Mouse (Mus musculus) lung, postnatal 10 days (tissue): Measurements from ENCODE around the gene Casz1.

Source experiments
- DNase-seq: peaks from one replicate; pipeline ENCODE4 v3.0.0; 2021

Gene Casz1

DNA sequence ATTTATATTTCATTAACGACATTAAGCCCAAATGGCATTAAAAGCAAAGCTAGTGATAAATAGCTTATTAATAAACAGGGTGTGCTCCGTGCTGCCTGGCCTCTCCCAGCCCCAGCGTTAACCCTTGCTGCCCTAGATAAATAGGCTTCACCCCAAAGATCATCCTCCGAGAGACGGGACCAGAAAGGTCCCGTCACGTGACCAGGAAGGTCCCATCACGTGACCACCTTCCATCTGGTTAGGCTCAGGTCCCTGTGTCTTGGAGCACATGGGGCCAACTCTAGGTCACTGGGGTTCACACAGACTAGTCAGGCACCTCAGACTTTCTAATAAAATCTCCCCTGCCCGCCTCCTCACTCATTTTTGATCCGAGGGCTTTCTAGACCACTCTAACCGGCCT, 42.5 kb downstream of the Casz1 start:
- no peak for DNase-seq

DNA sequence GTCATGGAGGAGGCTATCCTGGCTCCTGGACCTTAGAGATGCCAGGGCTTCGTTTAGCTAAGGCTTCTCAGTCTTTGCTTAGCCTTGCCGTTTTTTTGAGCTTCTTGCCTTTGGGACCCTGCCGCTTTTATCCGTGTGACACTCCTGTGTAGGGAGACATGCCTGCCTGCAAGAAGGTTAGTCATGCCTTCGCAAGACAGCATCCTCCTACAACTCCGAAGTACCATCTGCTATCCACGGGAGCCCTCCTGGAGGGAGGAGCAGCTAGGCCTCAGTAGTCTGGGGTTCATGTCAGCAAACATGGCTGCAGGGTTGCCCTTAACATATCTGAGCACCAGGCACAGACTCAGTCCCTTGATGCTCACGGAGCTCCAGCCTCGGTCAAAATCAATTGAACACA, 43.4 kb downstream of the Casz1 start:
- DNase-seq, result no peak

DNA sequence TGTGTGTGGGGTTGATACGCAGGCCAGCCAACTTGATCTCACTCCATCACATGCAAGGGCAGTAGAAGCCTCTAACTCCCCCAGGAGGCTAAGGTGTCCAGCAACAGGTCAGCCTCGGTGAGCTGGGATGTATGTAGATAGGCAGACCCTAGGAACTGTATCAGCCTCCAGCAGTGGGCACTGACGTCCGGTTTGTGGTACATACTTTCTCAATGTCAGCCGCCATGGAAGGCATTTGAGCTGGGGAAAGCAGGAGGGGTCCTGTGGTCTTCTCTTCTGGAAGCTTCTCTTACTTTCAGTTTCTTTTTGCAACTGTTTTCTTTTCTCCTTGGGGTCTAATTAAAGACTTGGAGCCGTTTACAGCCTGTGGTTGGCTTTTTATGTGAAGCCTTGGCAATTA, 45.2 kb downstream of the Casz1 start:
- DNase-seq, result no peak

DNA sequence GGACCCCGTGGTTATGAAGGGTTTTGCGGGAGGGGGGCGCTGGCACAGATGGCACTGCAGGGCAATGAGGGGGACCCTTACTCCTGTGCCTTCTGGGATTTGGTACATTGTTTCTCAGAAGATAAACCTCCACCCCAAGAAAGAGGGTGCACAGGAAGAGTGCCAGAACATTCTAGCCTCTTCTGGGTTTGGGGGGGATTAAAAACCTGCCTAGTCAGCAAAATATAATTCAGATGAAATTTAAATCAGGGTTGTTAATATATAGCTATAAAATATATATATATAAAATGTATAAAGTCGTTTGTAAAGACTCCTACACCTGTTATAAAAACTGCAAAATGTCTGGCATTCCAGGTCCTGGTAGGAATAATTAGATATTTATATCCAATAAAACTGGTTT, 48.8 kb downstream of the Casz1 start:
- DNase-seq, result no peak

DNA sequence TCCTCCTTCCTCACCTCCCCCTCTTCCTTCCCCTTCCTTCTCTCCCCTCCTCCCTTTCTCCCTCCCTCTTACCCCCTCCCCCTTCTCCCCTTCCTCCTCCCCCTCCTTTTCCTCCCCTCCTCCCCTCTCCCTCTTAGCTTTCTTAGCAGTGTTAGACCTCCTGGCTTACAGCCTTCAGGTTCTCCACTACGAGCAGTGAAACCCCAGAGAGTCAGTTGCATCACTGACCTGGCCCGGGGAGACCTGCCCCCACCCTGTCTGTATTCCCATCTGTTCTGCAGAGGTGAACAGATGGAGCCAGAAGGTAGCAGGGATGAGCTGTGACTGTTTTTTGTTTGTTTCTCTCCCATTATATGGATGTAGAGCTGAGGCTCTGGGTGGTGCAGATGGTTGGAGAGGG, 49.9 kb downstream of the Casz1 start:
- no peak for DNase-seq

DNA sequence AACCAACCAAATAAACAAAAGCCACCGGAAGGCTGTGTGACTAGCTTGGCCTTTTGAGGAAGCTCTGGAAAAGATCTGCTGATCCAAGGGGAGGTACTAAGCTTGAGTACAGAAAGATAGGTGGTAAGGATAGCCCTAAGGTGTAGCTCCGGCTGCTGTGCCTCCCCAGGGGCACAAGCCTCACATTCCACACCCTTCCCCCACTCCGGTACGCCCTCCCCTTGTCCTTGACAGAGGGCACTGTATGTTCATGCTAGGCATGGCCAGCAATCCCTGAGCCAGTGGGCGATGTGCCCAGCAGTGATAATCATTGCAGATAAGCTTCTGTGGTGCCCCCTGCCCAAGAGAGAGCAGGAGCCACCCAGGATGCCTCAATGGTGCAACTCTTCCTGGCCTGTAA, 51.3 kb downstream of the Casz1 start:
- no peak for DNase-seq

DNA sequence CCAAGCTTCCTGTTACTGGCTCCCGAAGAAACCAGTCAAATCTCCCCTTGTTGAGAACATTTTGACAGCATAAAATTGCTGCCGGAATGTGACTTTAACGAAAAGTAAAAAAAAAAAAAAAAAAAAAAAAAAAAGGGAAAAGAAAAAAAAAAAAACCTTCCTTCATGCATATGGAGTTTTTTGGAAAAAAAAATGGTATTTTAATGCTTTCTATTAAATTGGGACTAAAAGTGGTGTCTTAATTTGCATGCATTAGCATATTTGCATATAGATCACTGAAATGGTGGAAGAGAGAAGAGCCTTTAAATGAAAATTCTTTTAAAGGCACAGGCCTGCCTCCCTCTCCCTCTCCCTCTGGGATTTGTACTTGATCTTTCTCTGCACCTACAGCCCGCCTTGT, 52.0 kb downstream of the Casz1 start:
- no peak for DNase-seq

DNA sequence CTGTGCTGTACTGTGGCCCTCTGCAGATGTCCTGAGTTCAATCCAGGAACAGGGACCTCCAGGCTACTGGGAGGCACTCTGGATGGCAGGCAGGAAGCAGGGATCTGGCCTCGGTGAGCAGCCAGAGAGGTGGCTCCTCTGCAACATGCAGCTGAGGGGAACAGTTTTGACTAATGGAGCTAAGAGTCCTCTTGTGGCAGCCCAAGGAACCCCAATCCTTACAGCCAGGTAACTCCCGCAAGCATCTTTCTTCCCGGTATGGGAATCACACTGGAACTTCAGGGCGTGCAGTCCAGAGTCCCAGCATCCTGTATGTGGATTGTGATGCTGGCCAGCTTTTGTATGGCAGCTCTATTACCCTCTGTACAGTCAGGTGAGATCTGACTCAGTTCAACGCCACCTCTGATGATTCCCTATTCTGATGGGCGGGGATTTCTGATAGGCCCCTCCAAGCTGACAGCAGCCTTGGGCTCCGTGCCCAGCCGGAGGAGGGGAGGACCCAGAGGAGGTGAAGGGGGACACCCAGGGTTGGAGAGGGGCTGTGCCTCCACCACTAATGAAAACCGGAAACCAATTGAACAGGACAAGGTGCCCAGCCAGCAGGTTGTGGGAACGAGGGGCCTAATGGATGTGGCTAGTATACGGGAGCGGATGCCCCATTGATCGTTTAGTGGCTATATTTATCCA, 53.3 kb downstream of the Casz1 start:
- no peak for DNase-seq

DNA sequence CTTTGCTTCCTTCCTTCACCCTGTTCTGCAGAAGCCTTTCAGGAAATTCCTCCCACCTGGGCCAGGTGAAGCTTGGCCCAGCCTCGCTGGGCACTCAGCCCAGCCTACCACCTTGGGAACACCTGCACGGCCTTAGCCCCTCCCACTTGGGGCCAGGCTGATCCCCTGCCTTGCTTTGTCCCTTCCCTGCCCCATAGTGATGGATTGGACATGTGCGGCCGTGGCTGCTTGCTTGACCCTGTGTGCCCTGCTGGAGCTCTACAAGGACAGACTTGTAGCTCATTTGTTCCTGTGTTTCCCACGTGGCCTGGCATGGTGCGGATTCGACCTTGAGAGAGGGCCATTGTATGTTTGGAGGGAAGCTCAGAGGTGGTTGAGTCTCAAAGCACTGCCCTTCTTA, 54.0 kb downstream of the Casz1 start:
- DNase-seq, result peak; percentile 33

DNA sequence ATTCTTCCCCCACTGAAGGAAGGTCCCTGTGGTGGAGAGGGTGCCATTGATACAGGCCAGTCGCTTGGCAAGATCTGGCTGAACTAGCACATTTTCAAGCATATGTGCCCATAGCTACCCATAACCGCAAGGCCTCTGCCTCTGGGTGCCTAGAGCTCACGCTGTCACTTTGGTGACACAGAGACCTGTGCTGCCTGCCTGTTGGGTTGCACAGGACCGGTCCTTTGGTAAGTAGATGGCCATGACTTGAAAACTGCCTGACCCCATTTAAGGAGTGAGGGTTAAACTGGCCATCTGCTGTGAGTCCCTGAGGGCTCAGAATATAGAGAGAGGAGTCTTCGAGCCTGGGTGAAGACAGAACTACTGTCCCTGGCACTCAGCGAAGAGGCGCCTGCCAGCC, 55.2 kb downstream of the Casz1 start:
- no peak for DNase-seq

DNA sequence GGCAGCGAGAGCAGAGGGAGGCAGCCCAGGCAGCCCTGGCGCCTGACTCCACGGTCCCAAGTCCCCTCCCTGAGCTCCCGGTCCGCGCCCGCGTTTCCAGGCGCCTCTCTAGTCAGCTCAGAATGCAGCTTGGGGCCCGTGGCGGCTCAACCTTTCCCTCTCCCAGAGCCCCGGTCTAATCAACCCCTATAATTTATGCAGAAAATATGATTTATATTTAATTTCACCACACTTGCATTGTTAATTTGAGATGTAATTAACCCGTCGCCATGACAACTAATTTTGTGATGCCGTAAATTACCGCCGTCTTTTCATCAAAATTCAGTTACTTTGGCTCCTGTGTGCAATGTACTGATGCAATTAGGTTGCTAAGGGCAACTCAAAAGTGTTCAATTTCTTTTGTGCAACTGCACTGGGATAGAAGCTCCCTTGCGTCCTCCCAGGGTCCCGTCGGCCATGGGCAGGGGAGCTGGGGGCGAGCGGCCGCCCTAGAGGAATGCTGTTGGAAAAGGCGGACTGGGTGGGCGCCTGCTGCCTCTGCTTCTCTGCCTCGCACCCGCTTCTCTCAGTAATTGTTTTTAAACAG, 55.8 kb downstream of the Casz1 start:
- no peak for DNase-seq

DNA sequence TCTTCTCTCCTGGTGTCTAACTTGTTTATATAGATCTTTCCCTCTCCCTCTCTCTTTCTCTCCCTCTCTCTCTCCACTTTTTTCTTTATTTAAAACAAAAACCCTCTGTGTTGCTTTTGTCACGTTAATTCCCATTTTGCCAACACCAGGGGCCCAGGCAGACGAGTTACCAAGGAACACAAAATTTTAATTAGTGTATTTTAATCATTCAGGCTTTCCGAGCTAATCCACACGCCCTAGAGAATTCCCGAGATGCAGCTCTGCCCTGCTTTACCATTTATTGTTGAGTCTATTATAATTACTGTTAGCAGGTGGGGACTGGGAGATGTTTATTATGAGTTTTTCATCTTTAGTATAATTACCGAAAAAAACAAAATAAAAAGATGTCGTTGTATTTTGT, 56.4 kb downstream of the Casz1 start:
- no peak for DNase-seq

DNA sequence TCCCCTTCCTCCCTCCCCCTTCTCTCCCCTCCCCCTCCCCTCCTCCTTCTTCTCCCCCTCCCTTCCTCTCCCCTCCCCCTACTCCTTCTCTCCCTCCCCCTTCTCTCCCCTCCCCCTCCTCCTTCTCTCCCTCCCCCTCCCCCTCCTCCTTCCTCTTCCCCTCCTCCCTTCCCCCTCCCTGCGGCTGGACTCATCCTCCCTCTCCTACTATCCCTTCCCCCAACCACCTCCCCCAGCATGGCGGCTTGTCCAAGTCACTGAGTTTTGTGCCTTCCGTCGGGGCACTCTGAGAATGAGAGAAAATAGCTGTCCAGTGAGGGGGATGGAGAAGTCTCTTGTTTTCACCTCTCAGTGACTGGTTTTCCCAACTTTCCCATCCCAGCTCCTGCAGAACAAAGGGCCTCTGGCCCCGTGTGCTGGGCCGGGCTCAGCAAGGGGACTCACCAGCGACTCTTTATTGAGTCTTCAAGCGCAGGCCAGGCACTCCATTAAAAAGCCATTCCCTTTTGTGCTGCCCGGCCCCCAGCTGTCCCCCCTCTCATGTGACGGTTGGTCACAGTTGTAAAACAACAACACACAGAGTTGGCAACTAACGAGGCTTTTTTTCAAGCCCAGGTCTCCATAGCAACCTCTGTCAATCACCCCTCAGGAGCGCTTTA, 62.7 kb downstream of the Casz1 start:
- no peak for DNase-seq

DNA sequence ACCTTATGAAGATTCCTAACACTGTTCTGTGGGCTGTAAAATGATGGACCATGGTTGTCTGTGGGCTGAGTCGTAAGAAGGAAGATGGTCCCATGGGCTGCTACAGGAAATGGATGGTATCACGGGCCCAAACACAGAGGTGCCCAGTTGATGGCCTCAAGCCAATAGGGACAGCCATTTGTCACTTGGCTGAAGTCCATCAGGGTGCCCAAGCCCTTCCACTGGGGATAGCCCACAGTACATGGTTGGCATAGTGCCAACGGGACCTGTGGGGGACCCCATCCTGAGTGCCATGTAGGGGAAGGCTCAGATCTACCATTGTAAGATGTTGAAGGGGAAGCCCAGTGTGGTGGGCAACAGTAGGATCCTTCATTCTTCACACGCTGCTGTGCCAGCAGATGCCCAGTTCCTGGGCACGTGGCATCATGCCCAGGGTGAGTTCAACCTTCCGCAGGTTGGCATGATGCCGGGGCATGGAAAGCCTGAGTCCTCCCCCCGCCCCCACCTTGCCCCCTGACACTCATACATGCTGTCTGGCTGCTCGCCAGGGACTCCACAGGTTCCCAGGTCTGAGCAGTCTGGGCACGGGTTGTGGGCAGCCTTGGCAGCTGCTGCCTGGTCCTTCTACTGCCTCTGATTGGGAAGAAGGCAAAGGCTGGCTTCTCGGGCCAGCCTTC, 63.6 kb downstream of the Casz1 start:
- peak; percentile 57 for DNase-seq

DNA sequence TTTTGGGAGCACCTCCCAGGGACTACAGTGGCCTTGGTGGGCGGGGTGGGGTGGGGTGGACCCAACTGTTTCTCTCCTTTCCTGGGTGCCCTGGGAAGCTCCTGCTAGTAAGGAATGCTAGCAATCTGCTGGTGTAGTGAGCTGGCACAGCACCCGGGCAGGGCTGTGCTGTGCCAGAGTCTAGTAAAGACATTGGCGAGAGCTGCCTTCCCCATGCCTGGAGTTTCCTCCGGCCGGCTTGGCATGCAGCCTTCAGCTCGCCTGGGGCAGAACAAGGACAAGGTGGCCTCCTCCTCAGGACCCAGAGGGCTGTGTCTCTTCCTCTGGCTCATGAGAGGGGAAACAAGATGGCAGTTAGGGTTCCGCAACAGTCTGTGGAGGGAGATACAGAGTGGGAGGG, 65.3 kb downstream of the Casz1 start:
- peak; percentile 52 for DNase-seq

DNA sequence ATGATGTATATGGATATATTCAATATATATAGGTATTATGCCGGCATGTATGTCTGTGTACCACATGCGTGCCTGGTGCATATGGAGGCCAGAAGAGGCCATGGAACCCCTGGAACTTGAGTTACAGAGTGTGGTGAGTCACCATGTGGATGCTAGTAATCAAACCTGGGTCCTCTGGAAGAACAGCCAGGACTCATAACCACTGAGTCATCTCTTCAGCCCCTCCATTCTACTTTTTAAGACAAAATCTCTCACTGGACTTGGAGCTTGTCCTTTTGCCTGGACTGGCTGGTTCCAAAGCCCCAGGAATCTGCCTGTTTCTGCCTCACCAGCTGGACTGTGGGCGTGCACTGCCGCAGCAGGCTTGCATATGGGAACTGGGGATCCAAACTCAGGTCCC, 66.3 kb downstream of the Casz1 start:
- no peak for DNase-seq

DNA sequence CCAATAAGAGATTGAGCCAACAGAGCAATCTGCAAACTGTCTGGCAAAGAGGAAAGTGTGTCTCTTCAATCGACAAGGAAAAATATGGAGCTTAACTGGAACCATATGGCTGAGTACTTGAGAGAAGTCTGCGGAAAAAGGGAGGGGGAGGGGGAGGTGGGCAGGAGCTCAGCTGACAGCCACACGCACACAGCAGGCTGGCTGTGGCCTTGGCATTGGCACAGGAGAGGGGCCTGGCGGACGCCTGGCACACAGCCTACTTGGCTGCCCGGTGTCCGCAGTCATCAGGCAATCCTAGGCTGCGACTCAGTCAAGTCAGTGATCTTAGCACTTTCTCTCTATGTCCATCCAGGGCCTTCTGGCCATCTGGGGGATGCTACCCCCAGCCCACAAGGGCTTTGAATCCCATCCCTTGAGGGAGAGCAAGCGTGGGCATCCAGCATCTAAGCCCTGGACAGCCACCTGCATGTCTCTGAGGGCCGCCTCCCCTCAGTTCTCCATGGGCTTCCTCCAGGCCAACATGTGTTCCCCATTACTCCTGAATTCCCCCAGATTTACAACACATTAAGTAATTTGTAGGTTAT, 67.6 kb downstream of the Casz1 start:
- peak; percentile 50 for DNase-seq

DNA sequence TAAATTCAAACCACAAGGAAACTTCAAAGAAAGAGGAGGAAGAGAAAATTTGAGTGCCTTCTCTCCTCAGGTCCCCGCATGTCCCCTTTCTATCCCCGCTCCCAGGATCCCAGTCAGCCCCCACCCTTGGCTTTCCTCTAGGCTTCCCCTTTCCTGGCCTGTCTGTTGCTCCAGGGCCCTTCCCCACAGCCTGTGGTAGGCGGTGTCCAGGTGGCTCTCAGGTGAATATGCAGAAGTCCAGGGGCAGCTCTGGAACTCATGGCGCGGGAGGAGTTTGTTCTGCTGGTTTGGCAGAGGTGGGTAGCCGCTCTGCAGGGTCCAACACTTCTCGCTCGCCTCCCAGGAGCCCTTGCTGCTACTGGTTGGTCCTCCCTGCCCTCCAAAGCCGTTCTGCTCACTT, 68.1 kb downstream of the Casz1 start:
- DNase-seq, result no peak

DNA sequence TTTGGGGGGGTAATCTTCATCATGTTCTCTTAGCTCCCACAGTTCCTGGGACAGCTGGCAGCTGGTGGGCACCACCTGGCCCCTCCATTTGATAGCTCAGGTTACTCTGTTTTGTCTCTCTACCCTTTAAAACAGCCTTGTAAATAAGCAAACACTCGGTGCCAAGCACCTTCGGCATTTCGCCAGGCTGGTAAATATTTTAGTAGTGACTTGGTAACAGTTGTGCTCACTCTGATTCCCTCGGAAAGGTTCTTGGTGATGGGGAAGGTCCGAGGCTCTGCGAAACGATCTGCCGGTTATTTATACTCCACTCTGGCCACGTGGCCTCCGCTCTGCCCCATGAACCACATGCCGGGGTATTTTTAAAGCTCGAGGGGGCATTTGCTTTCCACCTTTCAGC, 68.6 kb downstream of the Casz1 start:
- peak; percentile 57 for DNase-seq

DNA sequence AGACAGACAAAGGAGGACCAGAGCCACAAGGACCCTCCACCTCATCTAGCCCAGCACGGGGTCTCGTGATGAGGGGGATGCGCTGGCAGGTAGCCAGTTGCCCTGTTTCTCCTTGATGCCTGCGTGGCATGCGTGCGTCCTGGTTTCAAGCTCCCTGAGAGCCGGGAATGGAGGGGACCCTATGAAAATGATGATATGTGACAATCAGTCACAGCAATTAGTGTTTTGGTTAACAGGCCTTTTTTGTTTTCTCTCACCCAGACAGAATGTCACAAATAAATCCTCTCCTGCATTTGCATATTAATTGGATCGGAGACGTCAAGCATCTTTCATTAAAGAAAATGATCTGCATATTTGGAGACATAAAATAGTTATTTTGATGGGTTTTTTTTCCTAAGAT, 71.9 kb downstream of the Casz1 start:
- DNase-seq, result no peak

DNA sequence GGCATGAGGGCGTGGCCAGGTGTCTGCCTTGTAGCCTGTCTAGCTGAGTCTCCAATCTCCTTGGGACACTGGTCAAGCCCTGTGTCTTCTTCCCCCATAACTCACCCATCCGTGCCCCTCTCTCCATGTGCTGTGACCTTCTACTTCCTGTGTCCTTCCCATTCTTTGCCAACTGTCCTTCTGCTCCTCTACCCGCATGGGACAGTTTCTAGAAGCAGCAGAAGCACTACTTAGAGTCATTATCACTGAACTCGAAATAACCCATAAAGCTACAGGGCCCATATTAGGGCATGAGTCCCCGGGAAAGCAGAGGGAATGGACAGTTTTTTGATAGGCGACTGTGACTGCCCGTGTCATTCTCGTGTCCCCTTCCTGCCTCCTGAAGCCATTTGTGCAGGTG, 72.6 kb downstream of the Casz1 start:
- DNase-seq, result no peak

DNA sequence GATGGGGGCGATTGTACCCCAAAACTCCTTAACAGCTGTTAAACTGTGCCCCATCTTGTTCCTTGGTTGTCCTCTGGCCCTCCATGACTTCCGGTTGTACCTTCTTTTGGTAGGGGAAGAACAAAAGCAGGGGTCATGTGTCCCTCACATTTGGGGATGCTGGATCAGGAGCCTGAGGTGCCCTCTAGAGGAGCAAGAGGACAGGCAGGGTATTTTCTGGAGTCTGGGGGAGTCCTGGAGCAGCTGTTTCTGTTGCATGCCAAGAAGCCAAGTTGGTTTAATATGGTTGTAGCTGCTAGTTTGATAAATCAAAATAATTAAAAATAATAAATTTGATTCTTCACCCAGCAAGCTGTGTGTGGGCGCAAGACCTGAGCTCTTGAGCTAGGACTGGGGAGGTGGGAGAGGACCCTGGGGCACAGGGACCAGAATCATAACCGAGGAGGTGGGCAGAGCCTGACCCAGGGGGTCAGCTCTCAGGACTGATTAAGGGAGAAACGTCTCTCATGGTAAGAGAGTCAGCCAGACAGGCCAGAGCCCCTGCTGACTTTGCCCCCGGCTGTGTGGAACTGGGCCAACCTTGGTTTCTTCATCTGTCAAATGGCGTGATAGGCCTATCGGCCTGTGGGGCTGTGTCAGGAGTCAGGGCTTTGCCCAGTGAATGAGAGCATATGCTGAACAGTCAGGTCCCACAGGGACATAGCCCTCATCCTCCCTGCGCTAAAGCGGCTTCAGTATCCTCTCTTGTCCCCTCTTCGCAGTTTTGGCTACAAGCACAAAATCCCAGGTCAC, 74.2 kb downstream of the Casz1 start:
- DNase-seq, result no peak
